10 mouse cellular contexts compared by ENCODE assay signal in the genomic region with DNA sequence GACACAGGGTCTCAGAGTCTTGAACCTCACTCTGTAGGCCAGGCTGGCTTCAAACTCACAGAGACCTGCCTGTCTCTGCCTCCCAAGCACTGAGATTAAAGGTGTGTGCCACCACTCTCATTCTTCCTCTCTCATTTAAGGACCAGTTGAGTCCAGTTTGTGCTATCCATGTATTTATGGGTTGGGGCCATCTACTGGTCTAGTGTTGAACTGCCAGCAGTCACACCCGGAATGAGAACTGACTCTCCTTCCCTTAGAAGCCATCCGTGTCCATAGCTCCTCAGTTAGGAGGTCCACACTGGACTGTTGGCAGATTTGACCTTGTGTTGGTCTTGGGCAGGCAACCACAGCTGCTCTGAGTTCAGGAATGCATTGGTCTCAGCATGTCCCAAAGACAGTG. TPM values are rescaled to one million over a fixed set of nuclear protein-coding genes. Genes with fewer than 3 reads are reported as not detected.
A peak's percentile ranks its signal among the peaks of the same experiment; 100 is the strongest.
DNase-seq lines count a peak whose midpoint lies in the region; ATAC-seq and TF ChIP-seq lines count a peak whose summit lies in the region.
"Had no signal": no experiment of that assay in that cellular context is flagged by ENCODE, and none has a peak within 500 bp of the region (broad histone marks: within the 10 kb centered on the region; RNA-seq: fewer than 3 reads in every experiment).

No protein-coding gene starts in this region.

- no peaks in the 10 kb centered on the region for H3K27me3 ChIP-seq in kidney, adult 2 months (replicated peaks; ENCODE audit: control insufficient read depth, insufficient read depth, low read length)
- no peaks in the 10 kb centered on the region for H3K27me3 ChIP-seq in kidney, embryonic 14.5 days (ENCODE audit: control insufficient read depth, insufficient read depth, low read length)
- H3K27me3 ChIP-seq: liver, embryonic 15.5 days had no signal

- H3K4me3 ChIP-seq in kidney, adult 2 months (ENCODE audit: insufficient read depth, low read depth, low read length), result no peak overlapping the region
- H3K4me3 ChIP-seq in kidney, embryonic 14.5 days (ENCODE audit: low read length), result no peak overlapping the region
- no peak overlapping the region for H3K4me3 ChIP-seq in ES-E14 (ENCODE audit: insufficient read depth in 1 of 2, low read depth in 1 of 2, low read length in 2 of 2, poor library complexity in 1 of 2, severe bottlenecking in 1 of 2)
- H3K4me3 ChIP-seq: hindbrain, embryonic 10.5 days; liver, embryonic 15.5 days had no signal

- DNase-seq in kidney, adult 2 months, result peak; percentile 24
- peak; percentile 30 for DNase-seq in ES-E14 (ENCODE audit: low read depth, low spot score)
- peak; percentile 5 for DNase-seq in adrenal gland, adult 8-10 months
- DNase-seq in lung, postnatal 10 days, result peak; percentile 15
- no peak for DNase-seq in urinary bladder, adult 2 months (ENCODE audit: low spot score)
- DNase-seq in retina, embryonic 14.5 days (ENCODE audit: low spot score), result no peak

- no peaks in the 10 kb centered on the region for H3K36me3 ChIP-seq in kidney, adult 2 months (ENCODE audit: control insufficient read depth, insufficient read depth, low read length)
- H3K36me3 ChIP-seq in kidney, embryonic 14.5 days (ENCODE audit: control insufficient read depth, insufficient read depth, low read length), result no peaks in the 10 kb centered on the region
- no peaks in the 10 kb centered on the region for H3K36me3 ChIP-seq in ES-E14 (ENCODE audit: control insufficient read depth, insufficient read depth, low read length, poor library complexity, severe bottlenecking)
- H3K36me3 ChIP-seq: hindbrain, embryonic 10.5 days; liver, embryonic 15.5 days had no signal

- TF ChIP-seq CTCF in kidney, adult 2 months (conservative IDR thresholded peaks at IDR 0.05; ENCODE audit: insufficient read depth, insufficient read length, low read depth, low read length), result peak; percentile 55

- TF ChIP-seq POLR2A in kidney, adult 2 months (IDR thresholded peaks at IDR 0.05; ENCODE audit: low read depth, low read length), result no peak

- H3K27ac ChIP-seq in kidney, adult 2 months (ENCODE audit: insufficient read depth, low read depth, low read length), result no peak overlapping the region
- H3K27ac ChIP-seq in kidney, embryonic 14.5 days (ENCODE audit: low read depth, low read length), result no peak overlapping the region
- no peak overlapping the region for H3K27ac ChIP-seq in ES-E14 (ENCODE audit: insufficient read depth, low read depth, low read length, poor library complexity, severe bottlenecking)
- H3K27ac ChIP-seq: hindbrain, embryonic 10.5 days; liver, embryonic 15.5 days had no signal

- no peak overlapping the region for H3K4me2 ChIP-seq in kidney, embryonic 14.5 days (replicated peaks; ENCODE audit: low read depth, low read length)
- H3K4me2 ChIP-seq: liver, embryonic 15.5 days had no signal

- 63% methylated on average over 2 of the region's 2 CpGs for WGBS in kidney, adult 2 months
- WGBS in kidney, embryonic 14.5 days, result 66% methylated on average over 2 of the region's 2 CpGs

- in situ Hi-C loops in ES-E14 (cut with MboI; ENCODE audit: low sequenced_read_pairs in 2 of 2, unreplicated experiment in 2 of 2), result no loop called here

- H3K9ac ChIP-seq in kidney, embryonic 14.5 days (ENCODE audit: low read depth, low read length), result no peak overlapping the region
- H3K9ac ChIP-seq in ES-E14 (ENCODE audit: insufficient read depth, low read depth, low read length, poor library complexity, severe bottlenecking), result no peak overlapping the region
- H3K9ac ChIP-seq: liver, embryonic 15.5 days had no signal

- ATAC-seq in kidney, embryonic 14.5 days (ENCODE audit: low FRiP score, low TSS enrichment), result no peak

- no peaks in the 10 kb centered on the region for H3K9me3 ChIP-seq in kidney, embryonic 14.5 days (ENCODE audit: control insufficient read depth, low read length)
- H3K9me3 ChIP-seq in ES-E14 (ENCODE audit: control insufficient read depth, insufficient read depth, low read depth, low read length), result no peaks in the 10 kb centered on the region
- H3K9me3 ChIP-seq: hindbrain, embryonic 10.5 days; liver, embryonic 15.5 days had no signal

- peaks cover 4% of the 10 kb centered on the region; the same call in 1 of the 2 replicates for H3K4me1 ChIP-seq in kidney, adult 2 months (ENCODE audit: control insufficient read depth, insufficient read depth, low read length)
- H3K4me1 ChIP-seq in kidney, embryonic 14.5 days (ENCODE audit: control insufficient read depth, insufficient read depth, low read length), result peaks cover 3% of the 10 kb centered on the region; the same call in 1 of the 2 replicates
- H3K4me1 ChIP-seq in ES-E14 (ENCODE audit: control insufficient read depth in 2 of 2, insufficient read depth in 2 of 2, low read length in 2 of 2, poor library complexity in 1 of 2), result no peaks in the 10 kb centered on the region
- H3K4me1 ChIP-seq: liver, embryonic 15.5 days had no signal

TF ChIP-seq in ES-E14, 5 proteins besides CTCF, POLR2A, EP300 and RAD21:
- TF ChIP-seq ZNF384 (IDR thresholded peaks at IDR 0.05; ENCODE audit: low read depth, low read length) (no peak), ZC3H11A (IDR thresholded peaks at IDR 0.05; ENCODE audit: borderline replicate concordance, low read depth, low read length) (0 out of 2 replicates have a peak, but pooled peaks have one; percentile 9)

RNA-seq across cellular contexts. Expression of gene Map3k7cl, which starts 4.8 kb away (rescaled TPM):
- polyA plus RNA-seq in kidney, adult 2 months (2012; rRNA removed), result 33.0 and 37.0 TPM in 2 replicates
- 0.69 and 1.4 TPM in 2 replicates for polyA plus RNA-seq in kidney, embryonic 14.5 days (2014; fragmentation: Nextera tagmentation; extraction: Ambion mirVana)
- total RNA-seq in ES-E14 (2012; rRNA removed), result not detected in 2 replicates
- total RNA-seq in adrenal gland, adult 8-10 months (2022), result 1 to 10 TPM in 2 of 4 experiments, under 1 TPM in 2; 0.77 to 1.3 (median 1.1) TPM
- 2.8 TPM in 2 replicates for polyA plus RNA-seq in urinary bladder, adult 2 months (2012; rRNA removed)
- polyA plus RNA-seq: embryonic facial prominence, embryonic 11.5 days; hindbrain, embryonic 10.5 days; liver, embryonic 15.5 days had no signal

RNA-seq across cellular contexts. Expression of gene Cct8, which starts 52.7 kb away (rescaled TPM):
- 24.4 and 40.3 TPM in 2 replicates for polyA plus RNA-seq in kidney, adult 2 months (2012; rRNA removed)
- polyA plus RNA-seq in kidney, embryonic 14.5 days (2014; fragmentation: Nextera tagmentation; extraction: Ambion mirVana), result 499 and 541 TPM in 2 replicates
- 271 and 355 TPM in 2 replicates for total RNA-seq in ES-E14 (2012; rRNA removed)
- 100 to 1,000 TPM; 174 to 216 (median 181) TPM for total RNA-seq in adrenal gland, adult 8-10 months (2022)
- 119 and 127 TPM in 2 replicates for polyA plus RNA-seq in urinary bladder, adult 2 months (2012; rRNA removed)

Comparison
In these comparisons a context has a peak if more than half of its experiments do, and no peak if none do; other contexts are left out.
1. DNase-seq: peak in kidney, adult 2 months (single experiment), ES-E14 (single experiment), adrenal gland, adult 8-10 months (single experiment) and lung, postnatal 10 days (single experiment); none in urinary bladder, adult 2 months (single experiment) and retina, embryonic 14.5 days (single experiment).